Mouse (Mus musculus) cerebellum, adult 2 months (tissue): ENCODE measurements at regions not wholly inside any gene's neighbourhood (a gene's known extent, or its start where the extent isn't known, plus 50 kb on each side); places are given as distances from the start of the nearest gene placed in this dataset.

Experiments
- DNase-seq, 2 experiments: peaks; one replicate each; pipeline ENCODE4 v3.0.0; 2021
- H3K27ac ChIP-seq: fragments of 200-500 bp; 2 replicates; pipeline ENCODE4 v1.5.1; 2012; ENCODE audit warnings: low read length, control low read depth, inconsistent platforms; ENCODE audit not compliant: insufficient read depth
- H3K27me3 ChIP-seq: fragments of 200-500 bp; 2 replicates; pipeline ENCODE4 v1.6.1; 2012; ENCODE audit warnings: inconsistent platforms, mild to moderate bottlenecking, low read length, moderate library complexity; ENCODE audit not compliant: control insufficient read depth, insufficient read depth
- H3K4me1 ChIP-seq: fragments of 200-500 bp; 2 replicates; pipeline ENCODE4 v1.6.1; 2011; ENCODE audit warnings: low read length; ENCODE audit not compliant: control insufficient read depth, insufficient read depth
- H3K4me3 ChIP-seq: fragments of 200-500 bp; replicated peaks from 2 replicates; pipeline ENCODE3; 2011; ENCODE audit warnings: mild to moderate bottlenecking, low read depth, low read length, control low read depth; ENCODE audit not compliant: insufficient read depth
- CTCF ChIP-seq: fragments of 200-500 bp; IDR thresholded peaks from 2 replicates; pipeline ENCODE4 v1.5.1; 2011; ENCODE audit warnings: low read depth, mild to moderate bottlenecking, control low read depth, low read length, moderate library complexity, borderline replicate concordance; ENCODE audit not compliant: insufficient read depth
- POLR2A ChIP-seq: fragments of 200-500 bp; IDR thresholded peaks from 2 replicates; pipeline ENCODE4 v1.6.1; 2011; ENCODE audit warnings: low read length, control low read depth, borderline replicate concordance; ENCODE audit not compliant: insufficient read depth
- WGBS: fragments of 180-500 bp; shearing (Covaris S2); methylation state at CpG from one replicate; pipeline ENCODE4 v1.1.7; 2018; 5-methylcytosine and 5-hydroxymethylcytosine counted together

DNA sequence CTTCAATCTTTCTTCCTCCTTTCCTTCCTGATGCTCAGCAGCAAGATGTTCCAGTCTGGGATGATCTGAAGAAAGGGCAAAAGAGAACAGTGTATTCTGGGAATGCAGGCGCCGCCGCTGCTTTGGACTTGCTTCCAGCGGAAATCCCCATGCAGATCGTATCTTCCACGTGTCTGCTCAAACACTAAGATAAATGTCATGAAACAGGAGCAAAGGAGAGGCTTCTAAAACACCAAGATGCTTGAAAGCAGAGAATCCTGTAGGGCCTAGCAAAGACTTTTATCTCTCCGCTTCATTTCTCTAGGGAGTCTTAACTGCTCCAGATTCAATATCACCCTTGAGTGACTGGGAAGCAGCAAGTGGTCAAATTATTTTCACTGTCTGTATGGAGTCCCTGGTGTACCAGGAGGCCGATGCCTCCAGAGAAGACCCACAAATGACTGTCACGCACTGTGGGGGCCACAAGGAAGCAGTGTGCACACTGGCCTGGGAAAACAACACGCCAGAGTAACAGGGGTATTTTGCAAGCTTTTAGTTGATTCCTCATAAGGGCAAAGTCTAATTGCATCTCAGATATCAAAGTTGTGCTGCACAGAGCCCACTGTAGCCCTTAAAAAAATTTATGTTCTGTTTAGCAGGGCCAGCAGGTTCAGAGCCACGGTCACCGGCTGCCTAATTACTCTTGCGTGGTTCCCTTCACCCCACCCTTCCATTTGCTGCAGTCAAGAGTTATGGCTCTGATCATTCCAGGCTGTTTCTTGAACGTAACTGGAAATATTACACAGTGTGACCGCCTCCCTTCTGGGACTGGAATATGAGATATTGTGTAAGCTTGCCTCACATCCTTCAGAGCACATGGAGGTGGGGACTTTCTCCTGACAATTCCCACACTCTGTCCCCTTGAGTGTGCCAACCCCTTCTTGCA lies 161.7 kb downstream of the Gm10260 start:
- no peak overlapping the region for H3K4me3 ChIP-seq
- H3K27ac ChIP-seq = no peak overlapping the region
- no peak for DNase-seq
- 90% methylated on average over 15 of the region's 15 CpGs for WGBS
- H3K27me3 ChIP-seq = no peaks in the 10 kb centered on the region
- no peaks in the 10 kb centered on the region for H3K4me1 ChIP-seq
- TF ChIP-seq POLR2A (no peak), CTCF (no peak)

DNA sequence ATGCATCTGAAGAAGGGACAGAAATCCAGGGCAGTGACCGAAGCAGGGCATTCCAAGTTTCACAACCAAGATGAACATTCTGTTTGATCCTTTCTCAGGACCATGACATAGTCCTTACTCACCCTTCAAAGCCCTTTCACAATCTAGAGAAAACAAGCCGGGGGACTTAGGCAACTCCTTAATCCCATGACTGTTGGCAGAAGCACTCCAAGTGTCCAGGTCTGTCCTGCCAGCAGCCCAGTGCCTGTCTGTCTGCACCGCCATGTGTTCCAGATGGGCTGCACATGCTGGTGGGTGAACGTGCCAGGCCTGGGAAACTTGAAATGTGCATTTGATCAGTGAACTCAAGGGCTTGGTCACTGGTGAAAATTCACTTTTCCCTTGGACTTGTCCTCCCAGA lies 165.6 kb downstream of the Gm10260 start:
- H3K4me3 ChIP-seq = no peak overlapping the region

DNA sequence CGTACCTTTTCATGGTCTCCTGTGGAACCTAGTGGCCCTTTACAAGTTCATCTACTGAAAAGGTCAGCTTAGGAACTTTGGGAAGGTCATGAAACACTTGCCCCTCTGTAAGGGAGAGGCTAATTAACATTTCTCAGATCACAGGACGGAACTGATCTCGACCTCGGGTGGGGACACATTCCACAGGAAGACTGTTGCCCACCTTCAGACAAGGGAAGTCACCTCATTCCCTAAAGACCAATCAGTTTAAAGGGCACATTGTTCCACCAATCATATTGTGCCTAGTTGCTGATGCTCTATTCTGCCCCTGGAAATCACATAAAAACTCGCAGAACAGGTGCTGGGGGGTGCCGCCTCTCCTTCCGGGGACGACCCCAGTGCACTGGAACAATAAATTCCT lies 170.8 kb downstream of the Gm10260 start:
- no peak for DNase-seq
- TF ChIP-seq POLR2A = no peak
- no peak for TF ChIP-seq CTCF
- Histone ChIP-seq H3K4me1 (no peaks in the 10 kb centered on the region), H3K27ac (no peak overlapping the region), H3K4me3 (no peak overlapping the region), H3K27me3 (no peaks in the 10 kb centered on the region; the same call in 1 of the 2 replicates)
- WGBS = 86% methylated on average over 8 of the region's 8 CpGs

More for the DNA sequence above, 165.6 kb downstream of the Gm10260 start:
- H3K4me1 ChIP-seq = no peaks in the 10 kb centered on the region
- TF ChIP-seq POLR2A (no peak), CTCF (no peak)
- no peaks in the 10 kb centered on the region for H3K27me3 ChIP-seq
- DNase-seq = no peak
- no peak overlapping the region for H3K27ac ChIP-seq
- 67% methylated on average over 4 of the region's 4 CpGs for WGBS

GRCm38 (mm10) chr13:97588085-97588484 lies 172.3 kb downstream of the Gm10260 start:
- DNase-seq = no peak
- TF ChIP-seq CTCF = no peak
- no peak for TF ChIP-seq POLR2A
- 93% methylated on average over 1 of the region's 1 CpGs for WGBS

DNA sequence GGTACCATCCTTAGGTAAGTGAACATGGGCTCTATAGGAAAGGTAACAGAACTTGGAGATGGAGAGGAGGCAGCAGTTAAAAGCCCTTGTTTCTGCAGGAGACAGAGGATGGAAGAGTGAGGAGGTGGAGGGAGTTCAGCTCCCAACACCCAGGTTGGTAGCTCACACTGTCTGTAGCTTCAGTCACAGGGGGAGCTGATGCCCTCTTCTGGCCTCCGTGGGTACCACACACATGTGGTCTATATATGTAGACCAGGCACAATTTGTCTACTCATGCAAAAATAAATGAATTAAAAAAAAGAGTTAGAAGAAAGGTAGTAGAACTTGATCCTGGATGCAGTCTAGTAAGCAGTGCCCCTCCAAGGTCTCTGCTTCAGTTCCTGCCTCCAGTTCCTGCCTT lies 173.3 kb downstream of the Gm10260 start:
- Histone ChIP-seq H3K27ac (no peak overlapping the region), H3K27me3 (no peaks in the 10 kb centered on the region; the same call in 1 of the 2 replicates), H3K4me3 (no peak overlapping the region), H3K4me1 (no peaks in the 10 kb centered on the region)
- no peak for DNase-seq
- TF ChIP-seq POLR2A (no peak), CTCF (no peak)
- WGBS = 93% methylated on average over 1 of the region's 1 CpGs

More at GRCm38 (mm10) chr13:97588085-97588484, 172.3 kb downstream of the Gm10260 start:
- Histone ChIP-seq H3K4me1 (no peaks in the 10 kb centered on the region), H3K4me3 (no peak overlapping the region), H3K27ac (no peak overlapping the region), H3K27me3 (no peaks in the 10 kb centered on the region; the same call in 1 of the 2 replicates)

GRCm38 (mm10) chr13:97584045-97584444 lies 176.4 kb downstream of the Gm10260 start:
- no peak overlapping the region for H3K27ac ChIP-seq
- TF ChIP-seq CTCF = no peak
- TF ChIP-seq POLR2A = no peak
- 87% methylated on average over 4 of the region's 4 CpGs for WGBS

GRCm38 (mm10) chr13:97581380-97581779 lies 179.1 kb downstream of the Gm10260 start:
- 96% methylated on average over 4 of the region's 4 CpGs for WGBS
- Histone ChIP-seq H3K4me3 (no peak overlapping the region), H3K27ac (no peak overlapping the region), H3K4me1 (no peaks in the 10 kb centered on the region), H3K27me3 (no peaks in the 10 kb centered on the region)
- DNase-seq = no peak
- no peak for TF ChIP-seq CTCF
- TF ChIP-seq POLR2A = no peak

More at GRCm38 (mm10) chr13:97584045-97584444, 176.4 kb downstream of the Gm10260 start:
- Histone ChIP-seq H3K4me1 (no peaks in the 10 kb centered on the region), H3K27me3 (no peaks in the 10 kb centered on the region; the same call in 1 of the 2 replicates), H3K4me3 (no peak overlapping the region)
- no peak for DNase-seq

DNA sequence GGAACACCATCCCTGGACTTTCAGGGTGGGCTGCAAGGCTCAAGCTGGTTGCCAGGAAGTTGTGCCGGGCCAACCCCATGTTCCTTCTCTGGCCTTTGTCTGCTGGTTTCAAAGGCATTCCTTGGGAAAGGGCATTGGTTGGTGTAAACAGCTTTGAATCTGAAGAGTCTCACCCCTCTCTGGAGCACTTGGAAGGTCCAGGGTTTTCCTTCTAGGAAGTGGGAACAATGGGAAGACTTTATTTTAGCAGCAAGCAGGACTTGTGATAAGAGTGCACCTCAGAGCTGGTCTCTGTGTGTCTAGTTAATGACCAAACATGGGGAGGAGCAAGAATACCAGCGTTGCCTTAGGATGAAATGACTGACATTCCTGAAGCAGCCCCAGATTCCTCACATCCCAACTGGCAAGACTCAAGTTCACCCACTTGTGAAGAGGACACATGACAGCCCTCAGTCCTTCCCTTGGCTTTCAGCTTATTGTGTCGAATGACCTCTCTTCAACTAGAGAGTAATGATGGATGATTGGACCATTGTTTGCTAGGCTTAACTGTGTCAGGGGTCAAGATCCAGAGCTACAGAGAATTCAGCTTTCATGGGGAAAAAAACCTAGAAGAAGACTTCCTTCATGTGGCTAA lies 180.1 kb downstream of the Gm10260 start:
- no peak for DNase-seq
- Histone ChIP-seq H3K27ac (peak overlapping the region; percentile 6; the same call in 1 of the 2 replicates), H3K4me3 (no peak overlapping the region), H3K4me1 (no peaks in the 10 kb centered on the region), H3K27me3 (no peaks in the 10 kb centered on the region)
- 55% methylated on average over 3 of the region's 3 CpGs for WGBS
- TF ChIP-seq CTCF = no peak
- no peak for TF ChIP-seq POLR2A
